Mouse (Mus musculus) T-helper 1 cell (primary cell): Measurements from ENCODE around the gene Gm48552.

Source experiments
- in situ Hi-C: fragments of 300-600 bp; cut with MboI, MseI; formaldehyde crosslinking; loops from one replicate; pipeline ENCODE4 v1.15.1; 2025; ENCODE audit warnings: high pct_unique_total_duplicates

The Gm48552 gene

DNA sequence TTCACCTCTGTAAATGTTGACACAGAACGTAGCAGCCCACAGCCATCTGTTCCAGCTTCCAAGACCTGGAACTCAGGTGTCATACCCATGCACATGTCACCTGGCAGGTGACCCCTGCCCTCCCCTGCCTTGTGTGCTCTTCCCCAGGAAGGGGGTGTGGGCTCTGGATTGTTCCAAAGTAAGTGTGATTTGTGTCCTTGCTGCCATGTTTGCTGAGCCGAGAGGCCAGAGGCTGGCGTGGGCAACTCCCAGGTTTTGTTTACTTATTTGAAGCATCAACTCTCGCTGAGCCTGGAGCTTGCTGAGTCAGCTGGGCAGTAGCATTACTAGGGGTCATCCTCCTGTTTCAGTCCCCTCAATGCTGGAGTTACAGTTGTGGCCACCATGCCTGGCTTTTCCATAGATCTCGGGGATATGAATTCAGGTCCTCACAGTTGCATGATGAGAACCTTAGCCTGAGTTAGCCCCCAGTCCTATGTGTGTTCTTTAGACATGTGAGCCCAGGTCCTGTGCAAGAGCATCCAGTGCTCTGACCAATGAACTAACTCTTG lies at the start of gene Gm48552:
Gene Gm48552, plus strand, starts transcription at position 501 of the 551 bp plus-strand sequence.
- in situ Hi-C loops = no loop called here

GRCm38 (mm10) chr10:81340551-81341332 lies 48.1 kb upstream of the Gm48552 start:
- in situ Hi-C loops = no loop called here

GRCm38 (mm10) chr10:81341333-81341949 lies 47.4 kb upstream of the Gm48552 start:
- in situ Hi-C loops = no loop called here

DNA sequence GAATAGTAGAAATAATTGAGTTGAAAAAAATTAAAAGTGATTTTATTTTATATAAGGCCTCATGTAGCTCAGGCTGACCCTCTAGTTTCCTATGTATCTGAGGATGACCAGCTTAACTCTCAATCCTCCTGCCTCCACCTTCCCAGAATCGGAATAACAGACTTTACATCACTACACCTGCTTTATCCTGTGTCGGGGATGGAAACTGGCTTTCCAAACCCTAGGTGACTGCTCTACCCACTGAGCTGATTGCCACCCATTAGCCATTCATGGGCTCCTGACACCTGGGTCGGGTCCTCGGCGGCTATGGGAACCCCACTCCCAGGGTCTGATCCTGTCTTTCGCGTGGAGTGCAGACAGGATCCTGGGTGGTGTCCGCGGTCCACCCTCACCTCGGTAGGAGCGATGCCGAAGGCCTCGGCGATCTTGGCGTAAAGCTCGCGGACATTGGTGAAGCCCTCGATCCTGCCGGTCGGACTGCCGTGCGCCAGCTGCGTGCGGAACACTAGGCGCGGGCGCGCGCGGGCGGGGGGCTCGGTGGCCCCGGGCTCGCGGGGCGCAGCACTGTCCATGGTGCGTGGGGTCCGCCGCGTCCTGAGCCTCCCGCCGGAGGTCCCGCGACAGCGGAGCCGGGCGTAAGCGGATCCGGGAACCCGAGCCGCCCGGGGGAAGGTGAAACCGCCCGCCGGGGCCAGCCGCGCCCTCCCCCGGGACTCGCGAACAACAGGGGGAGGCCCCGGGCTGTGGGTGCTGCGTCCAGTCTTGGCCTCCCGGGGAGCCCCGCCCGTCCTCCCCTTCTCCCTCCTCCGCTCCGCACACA lies 45.9 kb upstream of the Gm48552 start, which contains the start of gene Gipc3:
Gene Gipc3, minus strand, starts transcription at position 581 of the 820 bp plus-strand sequence.
- in situ Hi-C loops = no loop called here

DNA sequence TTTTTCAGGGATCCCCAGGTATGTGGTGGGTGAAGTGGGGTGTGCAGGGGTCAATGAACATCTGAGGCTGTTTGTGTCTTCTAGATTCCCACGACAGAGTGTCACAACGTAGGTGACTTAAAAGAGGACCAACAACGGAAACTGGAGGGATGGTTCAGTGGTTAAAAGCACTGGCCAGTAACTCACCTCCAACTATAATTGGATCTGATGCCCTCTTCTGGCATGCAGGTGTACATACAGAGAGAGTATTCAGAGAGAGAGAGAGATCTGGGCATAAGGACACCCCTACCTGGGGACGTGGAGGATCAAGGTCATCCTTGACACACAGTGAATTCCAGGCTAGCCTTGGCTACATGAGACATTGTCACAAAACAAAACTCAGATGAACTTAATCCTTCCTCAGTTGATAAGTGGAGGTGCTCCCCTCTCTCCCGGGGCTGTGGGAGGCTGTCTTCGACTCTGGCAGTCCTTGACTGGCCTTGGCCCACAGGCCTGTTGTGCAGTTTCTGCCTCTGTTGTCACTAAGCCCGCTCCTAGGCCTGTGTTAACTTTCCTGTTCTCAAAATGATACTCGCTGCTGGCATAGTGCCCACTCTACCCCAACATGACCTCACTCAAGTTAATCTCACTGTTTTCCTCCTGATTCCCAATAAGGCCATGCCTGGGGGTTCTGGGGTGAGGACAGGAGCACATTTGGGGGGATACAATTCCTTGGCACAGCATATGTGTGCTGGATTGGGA lies 44.2 kb upstream of the Gm48552 start:
- in situ Hi-C loops = no loop called here

GRCm38 (mm10) chr10:81345162-81345534 lies 43.7 kb upstream of the Gm48552 start:
- in situ Hi-C loops = no loop called here

DNA sequence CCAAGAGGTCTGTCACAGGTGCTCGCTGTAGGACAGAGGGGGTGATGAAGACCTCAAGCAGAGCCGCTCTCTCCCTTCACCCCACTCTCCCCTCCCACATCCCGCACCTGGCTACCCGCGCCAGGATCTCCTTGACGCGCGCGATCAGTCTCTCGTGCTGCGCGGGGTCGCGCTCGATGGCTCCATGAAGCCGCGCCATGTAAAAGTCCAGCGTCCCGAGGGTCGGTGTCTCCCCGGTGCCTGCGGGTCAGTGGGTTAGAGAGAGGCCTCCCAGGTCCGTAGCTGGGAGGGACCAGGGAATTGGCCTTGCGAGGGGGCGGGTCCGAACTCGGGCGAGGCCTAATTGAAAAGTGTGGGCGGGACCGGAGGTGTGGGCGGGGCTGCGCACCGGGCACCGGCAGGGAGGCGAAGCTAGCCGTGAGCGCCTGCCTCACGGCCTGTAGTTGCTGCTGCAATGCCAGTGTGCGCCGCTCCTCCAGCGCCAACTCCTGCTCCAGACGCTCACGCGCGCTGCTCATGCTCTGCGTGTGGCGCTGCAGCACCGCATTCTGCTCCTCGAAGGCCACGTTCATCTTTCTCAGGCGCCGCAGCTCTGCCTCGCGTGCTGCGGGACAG lies 42.2 kb upstream of the Gm48552 start:
- in situ Hi-C loops = no loop called here

DNA sequence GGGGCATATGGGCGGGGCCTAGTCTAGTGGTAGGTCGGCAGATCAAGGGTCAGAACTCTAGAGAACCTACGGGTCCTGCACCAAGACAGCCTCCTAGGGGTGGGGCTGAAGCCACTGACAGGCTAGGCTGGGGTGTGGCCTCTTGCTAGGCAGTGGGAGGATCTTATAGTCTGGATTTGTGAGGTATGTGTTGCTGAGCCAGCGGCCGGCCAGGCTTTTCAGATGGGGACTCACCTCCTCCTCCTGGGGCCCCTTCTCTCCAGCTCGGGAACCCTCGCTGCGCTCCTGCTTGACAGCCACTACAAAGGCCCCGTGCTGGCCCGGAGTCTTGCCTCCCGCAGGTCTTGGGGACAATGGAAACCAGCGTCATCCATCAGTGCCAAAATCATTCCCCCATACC lies 39.7 kb upstream of the Gm48552 start:
- in situ Hi-C loops = no loop called here

GRCm38 (mm10) chr10:81349961-81350350 lies 38.8 kb upstream of the Gm48552 start:
- in situ Hi-C loops = no loop called here

GRCm38 (mm10) chr10:81350351-81351063 lies 38.3 kb upstream of the Gm48552 start, which contains the start of gene Hmg20b:
Hmg20b (minus strand) TSS chr10:81350480.
- in situ Hi-C loops = no loop called here

GRCm38 (mm10) chr10:81351678-81352291 lies 37.0 kb upstream of the Gm48552 start:
- in situ Hi-C loops = no loop called here

DNA sequence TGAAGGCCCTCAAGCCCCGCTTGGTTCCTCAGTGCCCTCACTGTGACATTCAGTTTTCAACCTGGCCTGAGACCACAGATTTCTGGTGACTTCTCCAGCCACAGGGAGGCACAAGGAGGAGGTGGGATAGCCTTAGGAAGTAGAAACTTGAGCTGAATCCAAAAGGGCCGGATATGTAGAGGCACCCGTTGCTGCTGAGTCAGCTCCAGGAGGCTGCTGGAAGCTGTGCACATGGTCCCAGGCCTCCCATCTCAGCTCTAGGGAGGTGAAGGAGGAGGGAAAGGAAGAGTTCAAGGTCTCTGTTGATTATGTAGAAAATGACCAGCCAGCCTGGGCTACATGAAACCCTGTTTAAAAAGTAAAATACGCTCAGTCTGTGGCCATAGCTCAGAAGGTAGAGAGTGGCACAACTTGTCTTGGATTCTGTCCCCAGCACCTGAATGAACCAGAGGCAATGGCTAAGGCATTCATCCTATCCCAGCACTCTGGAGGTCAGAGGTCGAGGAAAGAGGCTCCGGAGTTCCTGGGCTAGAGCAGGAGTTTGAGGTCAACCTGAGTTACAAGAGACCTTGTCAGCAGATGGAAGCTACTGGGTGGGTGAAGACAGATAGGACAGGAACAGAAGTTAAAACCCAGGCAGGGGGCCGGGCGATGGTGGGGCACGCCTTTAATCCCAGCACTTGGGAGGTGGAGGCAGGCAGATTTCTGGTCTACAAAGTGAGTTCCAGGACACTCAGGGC lies 33.9 kb upstream of the Gm48552 start:
- in situ Hi-C loops = no loop called here

DNA sequence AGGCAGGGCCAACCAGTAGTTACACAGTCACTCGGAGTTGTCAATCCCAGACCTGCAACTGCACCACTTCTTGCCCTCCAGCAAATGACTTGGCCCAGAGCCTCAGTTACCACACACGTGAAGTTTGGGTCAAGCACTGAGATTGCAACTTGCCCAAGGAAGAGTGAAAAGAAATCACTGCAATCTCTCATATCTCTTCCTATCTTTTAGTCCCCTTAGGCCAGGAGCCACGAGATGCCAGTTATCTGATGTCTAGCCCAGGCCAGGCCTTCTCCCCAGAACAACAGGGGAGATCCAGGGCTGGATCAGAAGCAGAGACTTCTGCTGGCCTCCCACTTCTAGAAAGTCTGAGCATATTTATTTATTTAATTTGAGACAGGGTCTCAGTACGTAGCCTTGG lies 33.3 kb upstream of the Gm48552 start:
- in situ Hi-C loops = no loop called here

GRCm38 (mm10) chr10:81356352-81356990 lies 32.3 kb upstream of the Gm48552 start:
- in situ Hi-C loops = no loop called here

DNA sequence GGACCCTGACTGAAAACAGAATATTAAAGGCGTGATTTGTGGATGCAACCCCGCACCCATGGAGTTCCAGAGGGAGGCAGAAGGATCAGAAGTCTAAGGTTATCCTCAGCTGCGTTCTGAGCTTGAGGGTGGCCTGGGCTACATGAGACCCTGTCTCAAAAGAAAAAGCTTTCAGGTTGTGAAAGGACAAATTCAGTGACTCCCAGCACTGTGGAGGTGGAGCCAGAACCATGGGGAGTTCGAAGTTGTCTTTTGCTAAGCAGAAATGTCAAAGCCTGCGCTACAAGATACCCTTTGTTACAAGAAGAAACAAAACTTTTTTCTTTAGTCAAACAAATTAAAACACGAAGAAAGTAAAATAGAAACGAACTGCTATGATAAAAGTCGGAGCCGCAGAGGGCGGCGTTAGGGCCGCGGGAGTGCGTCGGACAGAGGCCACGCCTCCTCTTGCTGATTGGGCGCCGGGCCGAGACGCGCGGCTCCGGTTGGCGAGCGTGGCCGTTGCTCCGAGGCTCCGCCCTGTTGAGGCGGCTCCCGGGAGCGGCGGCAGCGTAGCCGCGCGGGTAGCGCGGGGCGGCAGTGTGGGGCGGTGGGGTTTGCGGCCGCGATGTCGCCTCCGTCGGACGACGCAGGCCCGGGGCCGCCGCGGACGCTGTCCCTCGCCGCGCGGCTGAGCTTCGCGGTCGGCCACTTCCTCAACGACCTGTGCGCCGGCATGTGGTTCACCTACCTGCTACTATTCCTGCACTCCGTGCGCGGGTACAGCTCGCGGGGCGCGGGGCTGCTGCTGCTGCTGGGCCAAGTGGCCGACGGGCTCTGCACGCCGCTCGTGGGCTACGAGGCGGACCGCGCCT lies 31.6 kb upstream of the Gm48552 start, which contains the start of gene Mfsd12:
Gene Mfsd12, plus strand, starts transcription at position 501 of the 854 bp plus-strand sequence.
- in situ Hi-C loops = no loop called here

DNA sequence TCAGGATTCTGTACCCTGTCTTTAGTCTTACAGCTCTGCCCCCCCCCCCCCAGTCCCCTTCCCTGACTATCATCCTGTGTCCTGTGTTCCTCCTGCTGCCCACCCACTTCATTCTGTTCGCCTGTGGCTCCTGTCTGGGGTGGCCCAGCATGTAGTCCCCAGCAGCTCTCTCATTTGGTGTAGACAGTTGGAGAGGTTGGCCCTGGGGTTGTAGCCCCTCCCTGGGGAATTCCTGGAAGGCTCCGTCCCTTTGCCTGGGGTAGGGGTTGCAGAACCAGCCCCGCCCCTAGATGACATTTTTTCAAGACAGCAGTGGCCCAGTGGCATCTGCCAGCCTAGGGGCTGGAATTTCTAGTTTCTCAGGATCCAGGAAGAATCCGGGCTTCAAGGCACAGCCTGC lies 30.6 kb upstream of the Gm48552 start:
- in situ Hi-C loops = no loop called here

DNA sequence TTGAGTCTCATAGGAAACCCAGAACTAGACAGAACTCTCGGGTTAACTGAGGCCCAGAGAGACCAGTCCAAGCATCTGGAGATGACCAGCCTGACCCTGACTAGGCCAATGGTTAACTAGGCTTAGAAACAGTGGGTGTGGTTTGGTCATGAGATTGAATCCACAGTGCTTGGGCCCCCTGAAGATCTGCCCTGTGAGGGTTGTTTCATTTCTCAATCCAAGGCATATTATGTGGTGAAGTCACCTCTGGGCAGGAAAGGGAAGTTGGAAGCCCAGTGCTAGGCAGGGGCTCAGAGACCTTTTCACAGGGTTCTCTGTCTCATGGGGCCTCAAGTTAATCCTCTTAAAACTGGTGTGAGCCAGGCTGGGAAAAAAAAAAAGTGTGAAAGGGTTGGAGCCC lies 30.0 kb upstream of the Gm48552 start:
- in situ Hi-C loops = no loop called here
